Mouse (Mus musculus): ENCODE results near the gene Cpxm1. TPM values are rescaled to one million over a fixed set of nuclear protein-coding genes. Genes with fewer than 3 reads are reported as not detected.

Gene Cpxm1
- total RNA-seq (2023), result 0.67 TPM

GRCm38 (mm10) chr2:130397186-130397985, at the start of gene Cpxm1:
Cpxm1 (minus strand) TSS chr2:130397574.

GRCm38 (mm10) chr2:130424126-130424853, 26.9 kb upstream of the Cpxm1 start, which contains the start of the genes Vps16 and Pced1a:
Vps16 (plus strand) TSS chr2:130424339.
Pced1a (minus strand) TSS chr2:130424701.

GRCm38 (mm10) chr2:130406178-130406577, 8.8 kb upstream of the Cpxm1 start, which contains the start of gene Tmem239:
Tmem239 (plus strand) TSS chr2:130406478.

GRCm38 (mm10) chr2:130404939-130405338, 7.6 kb upstream of the Cpxm1 start, which contains the start of the genes Gm28372 and 1700020A23Rik:
Gm28372 (plus strand) TSS chr2:130405239.
1700020A23Rik (plus strand) TSS chr2:130405259.

Other genes starting within 250 kb of the Cpxm1 start
- gene Snrpb, start 218.2 kb downstream of the Cpxm1 start, total RNA-seq (2023), result 184 TPM
- gene Tmc2, start 202.4 kb downstream of the Cpxm1 start, total RNA-seq (2023), result not detected
- 404 TPM for gene Nop56, start 123.1 kb downstream of the Cpxm1 start, total RNA-seq (2023)
- 118 TPM for gene Idh3b, start 113.0 kb downstream of the Cpxm1 start, total RNA-seq (2023)
- gene Ebf4, start 102.4 kb downstream of the Cpxm1 start, total RNA-seq (2023), result not detected
- gene Gm28372, start 7.7 kb upstream of the Cpxm1 start, total RNA-seq (2023), result not detected
- gene 1700020A23Rik, start 7.7 kb upstream of the Cpxm1 start, total RNA-seq (2023), result not detected
- not detected for gene Tmem239, start 8.9 kb upstream of the Cpxm1 start, total RNA-seq (2023)
- gene Vps16, start 26.8 kb upstream of the Cpxm1 start, total RNA-seq (2023), result 166 TPM
- gene Pced1a, start 27.1 kb upstream of the Cpxm1 start, total RNA-seq (2023), result 25.7 TPM
- gene Ptpra, start 52.7 kb upstream of the Cpxm1 start, total RNA-seq (2023), result 118 TPM
- 57.2 TPM for gene Mrps26, start 166.2 kb upstream of the Cpxm1 start, total RNA-seq (2023)
- gene Oxt, start 178.6 kb upstream of the Cpxm1 start, total RNA-seq (2023), result not detected
- gene Avp, start 185.0 kb upstream of the Cpxm1 start, total RNA-seq (2023), result not detected
- 7.4 TPM for gene Fastkd5, start 232.5 kb upstream of the Cpxm1 start, total RNA-seq (2023)
- gene Ubox5, start 232.5 kb upstream of the Cpxm1 start, total RNA-seq (2023), result 6.5 TPM
- gene Lzts3, start 245.2 kb upstream of the Cpxm1 start, total RNA-seq (2023), result 3.7 TPM

Measured in CD8-positive naive resting alpha-beta T cell, adult 57 days (primary cell).